Mouse (Mus musculus): Measurements from ENCODE around the gene Fhod1. TPM values are rescaled to one million over a fixed set of nuclear protein-coding genes. Genes with fewer than 3 reads are reported as not detected.
A peak's percentile ranks its signal among the peaks of the same experiment; 100 is the strongest.

Fhod1 gene
- polyA plus RNA-seq, 1 experiment from 2014 or later: 2.3 TPM

- no peaks in the 10 kb centered on the region for H3K27me3 ChIP-seq
- no peak for ATAC-seq (ENCODE audit: insufficient number of reproducible peaks, insufficient read depth, low FRiP score, low TSS enrichment)
- no peaks in the 10 kb centered on the region for H3K9me3 ChIP-seq
- no peaks in the 10 kb centered on the region for H3K4me1 ChIP-seq
- WGBS: 88% methylated on average over 8 of the region's 8 CpGs
- no peak overlapping the region for H3K27ac ChIP-seq
- no peak overlapping the region for H3K4me3 ChIP-seq
- H3K36me3 ChIP-seq: peaks cover 64% of the 10 kb centered on the region
- no peak overlapping the region for H3K9ac ChIP-seq
- no peak overlapping the region for H3K4me2 ChIP-seq (replicated peaks)
Observed at GRCm38 (mm10) chr8:105312891-105313481, 34.8 kb downstream of the Fhod1 start.

GRCm38 (mm10) chr8:105311718-105312117 is 36.0 kb downstream of the Fhod1 start:
- Histone ChIP-seq H3K27me3 (no peaks in the 10 kb centered on the region), H3K4me2 (replicated peaks) (no peak overlapping the region), H3K9ac (no peak overlapping the region), H3K9me3 (no peaks in the 10 kb centered on the region), H3K4me3 (no peak overlapping the region), H3K36me3 (peaks cover 72% of the 10 kb centered on the region), H3K4me1 (peaks cover under 1% of the 10 kb centered on the region; the same call in 1 of the 2 replicates), H3K27ac (no peak overlapping the region)
- 85% methylated on average over 1 of the region's 1 CpGs for WGBS
- no peak for ATAC-seq (ENCODE audit: insufficient number of reproducible peaks, insufficient read depth, low FRiP score, low TSS enrichment)

GRCm38 (mm10) chr8:105310118-105310517 is 37.6 kb downstream of the Fhod1 start:
- Histone ChIP-seq H3K27ac (no peak overlapping the region), H3K9ac (no peak overlapping the region), H3K27me3 (no peaks in the 10 kb centered on the region), H3K4me3 (no peak overlapping the region), H3K4me1 (peaks cover 16% of the 10 kb centered on the region), H3K4me2 (replicated peaks) (no peak overlapping the region), H3K9me3 (no peaks in the 10 kb centered on the region), H3K36me3 (peaks cover 62% of the 10 kb centered on the region)
- WGBS: 87% methylated on average over 8 of the region's 8 CpGs
- ATAC-seq (ENCODE audit: insufficient number of reproducible peaks, insufficient read depth, low FRiP score, low TSS enrichment): no peak

GRCm38 (mm10) chr8:105309142-105309847 is 38.5 kb downstream of the Fhod1 start:
- Histone ChIP-seq H3K4me2 (replicated peaks) (no peak overlapping the region), H3K27me3 (no peaks in the 10 kb centered on the region), H3K4me3 (no peak overlapping the region), H3K9ac (no peak overlapping the region), H3K36me3 (peaks cover 57% of the 10 kb centered on the region), H3K4me1 (peaks cover 24% of the 10 kb centered on the region), H3K27ac (no peak overlapping the region), H3K9me3 (no peaks in the 10 kb centered on the region)
- WGBS: 83% methylated on average over 15 of the region's 15 CpGs
- no peak for ATAC-seq (ENCODE audit: insufficient number of reproducible peaks, insufficient read depth, low FRiP score, low TSS enrichment)

- no peaks in the 10 kb centered on the region for H3K9me3 ChIP-seq
- H3K36me3 ChIP-seq: peaks cover 57% of the 10 kb centered on the region
- WGBS: 95% methylated on average over 10 of the region's 10 CpGs
- no peaks in the 10 kb centered on the region for H3K27me3 ChIP-seq
- H3K9ac ChIP-seq: no peak overlapping the region
- peaks cover 25% of the 10 kb centered on the region for H3K4me1 ChIP-seq
- no peak overlapping the region for H3K4me2 ChIP-seq (replicated peaks)
- H3K4me3 ChIP-seq: no peak overlapping the region
- no peak for ATAC-seq (ENCODE audit: insufficient number of reproducible peaks, insufficient read depth, low FRiP score, low TSS enrichment)
- H3K27ac ChIP-seq: no peak overlapping the region
Observed at GRCm38 (mm10) chr8:105308428-105308827, 39.3 kb downstream of the Fhod1 start.

- no peaks in the 10 kb centered on the region for H3K27me3 ChIP-seq
- H3K27ac ChIP-seq: no peak overlapping the region
- ATAC-seq (ENCODE audit: insufficient number of reproducible peaks, insufficient read depth, low FRiP score, low TSS enrichment): no peak
- peaks cover 25% of the 10 kb centered on the region for H3K4me1 ChIP-seq
- H3K9me3 ChIP-seq: no peaks in the 10 kb centered on the region
- H3K9ac ChIP-seq: no peak overlapping the region
- peaks cover 56% of the 10 kb centered on the region for H3K36me3 ChIP-seq
- no peak overlapping the region for H3K4me3 ChIP-seq
- 94% methylated on average over 13 of the region's 13 CpGs for WGBS
- H3K4me2 ChIP-seq (replicated peaks): no peak overlapping the region
Observed at GRCm38 (mm10) chr8:105307670-105308069, 40.1 kb downstream of the Fhod1 start.

GRCm38 (mm10) chr8:105306146-105306691 is 41.5 kb downstream of the Fhod1 start:
- 36% methylated on average over 5 of the region's 5 CpGs for WGBS
- peaks cover 25% of the 10 kb centered on the region for H3K4me1 ChIP-seq
- ATAC-seq (ENCODE audit: insufficient number of reproducible peaks, insufficient read depth, low FRiP score, low TSS enrichment): peak; percentile 39
- H3K27me3 ChIP-seq: no peaks in the 10 kb centered on the region
- H3K36me3 ChIP-seq: peaks cover 59% of the 10 kb centered on the region
- H3K4me3 ChIP-seq: peak overlapping the region; percentile 32
- H3K9ac ChIP-seq: peak overlapping the region; percentile 49
- no peaks in the 10 kb centered on the region for H3K9me3 ChIP-seq
- H3K4me2 ChIP-seq (replicated peaks): peak overlapping the region; percentile 74
- peak overlapping the region; percentile 73 for H3K27ac ChIP-seq

- H3K9me3 ChIP-seq: no peaks in the 10 kb centered on the region
- no peaks in the 10 kb centered on the region for H3K27me3 ChIP-seq
- H3K27ac ChIP-seq: peak within 1 kb of the TSS; percentile 73
- H3K4me1 ChIP-seq: peaks cover 25% of the 10 kb centered on the region
- H3K36me3 ChIP-seq: peaks cover 65% of the 10 kb centered on the region
- WGBS: 6% methylated on average over 29 of the region's 30 CpGs
- H3K4me2 ChIP-seq (replicated peaks): peak within 1 kb of the TSS; percentile 74
- peak within 1 kb of the TSS; percentile 32 for H3K4me3 ChIP-seq
- peak within 1 kb of the TSS; percentile 49 for H3K9ac ChIP-seq
- ATAC-seq (ENCODE audit: insufficient number of reproducible peaks, insufficient read depth, low FRiP score, low TSS enrichment): peak; percentile 49
Observed at GRCm38 (mm10) chr8:105305211-105306145, 42.3 kb downstream of the Fhod1 start, which contains the start of gene Elmo3. Gene Elmo3 (plus strand): TSS chr8:105305601.

GRCm38 (mm10) chr8:105304325-105305210 is 43.2 kb downstream of the Fhod1 start:
- Histone ChIP-seq H3K4me1 (peaks cover 25% of the 10 kb centered on the region), H3K9me3 (no peaks in the 10 kb centered on the region), H3K36me3 (peaks cover 73% of the 10 kb centered on the region), H3K27ac (peak overlapping the region; percentile 51; the same call in 1 of the 2 replicates), H3K9ac (no peak overlapping the region), H3K4me3 (no peak overlapping the region), H3K27me3 (no peaks in the 10 kb centered on the region), H3K4me2 (replicated peaks) (no peak overlapping the region)
- no peak for ATAC-seq (ENCODE audit: insufficient number of reproducible peaks, insufficient read depth, low FRiP score, low TSS enrichment)
- WGBS: 69% methylated on average over 9 of the region's 9 CpGs

- H3K27ac ChIP-seq: 0 out of 2 replicates have a peak overlapping the region, but pooled peaks have one; percentile 51
- ATAC-seq (ENCODE audit: insufficient number of reproducible peaks, insufficient read depth, low FRiP score, low TSS enrichment): no peak
- peaks cover 28% of the 10 kb centered on the region for H3K4me1 ChIP-seq
- H3K9me3 ChIP-seq: no peaks in the 10 kb centered on the region
- no peak overlapping the region for H3K4me2 ChIP-seq (replicated peaks)
- H3K9ac ChIP-seq: no peak overlapping the region
- H3K4me3 ChIP-seq: no peak overlapping the region
- WGBS: 88% methylated on average over 9 of the region's 9 CpGs
- peaks cover 76% of the 10 kb centered on the region for H3K36me3 ChIP-seq
- no peaks in the 10 kb centered on the region for H3K27me3 ChIP-seq
Observed at GRCm38 (mm10) chr8:105303874-105304273, 43.9 kb downstream of the Fhod1 start.

Measured in embryonic facial prominence, embryonic 12.5 days (tissue).